Mouse (Mus musculus): ENCODE data around the gene Cacna1e.

Gene Cacna1e

GRCm38 (mm10) chr1:154705882-154706565, 178.3 kb downstream of the Cacna1e start:
- DNase-seq: no peak

- DNase-seq: no peak
Observed at GRCm38 (mm10) chr1:154704558-154705185, 179.6 kb downstream of the Cacna1e start.

- no peak for DNase-seq
Observed at GRCm38 (mm10) chr1:154702623-154703022, 181.7 kb downstream of the Cacna1e start.

GRCm38 (mm10) chr1:154688876-154689665, 195.2 kb downstream of the Cacna1e start:
- no peak for DNase-seq

- DNase-seq: no peak
Observed at GRCm38 (mm10) chr1:154686861-154687260, 197.4 kb downstream of the Cacna1e start.

GRCm38 (mm10) chr1:154683477-154684106, 200.7 kb downstream of the Cacna1e start:
- no peak for DNase-seq

- no peak for DNase-seq
Observed at GRCm38 (mm10) chr1:154678989-154679388, 205.3 kb downstream of the Cacna1e start.

GRCm38 (mm10) chr1:154678151-154678550, 206.2 kb downstream of the Cacna1e start:
- DNase-seq: no peak

GRCm38 (mm10) chr1:154677677-154678076, 206.6 kb downstream of the Cacna1e start:
- DNase-seq: no peak

- no peak for DNase-seq
Observed at GRCm38 (mm10) chr1:154663721-154664120, 220.6 kb downstream of the Cacna1e start.

- DNase-seq: no peak
Observed at GRCm38 (mm10) chr1:154661977-154662376, 222.3 kb downstream of the Cacna1e start.

GRCm38 (mm10) chr1:154661221-154661864, 223.0 kb downstream of the Cacna1e start:
- no peak for DNase-seq

GRCm38 (mm10) chr1:154657366-154657765, 226.9 kb downstream of the Cacna1e start:
- DNase-seq: no peak

- DNase-seq: no peak
Observed at GRCm38 (mm10) chr1:154653951-154654350, 230.3 kb downstream of the Cacna1e start.

- DNase-seq: no peak
Observed at GRCm38 (mm10) chr1:154646156-154646950, 237.9 kb downstream of the Cacna1e start.

- no peak for DNase-seq
Observed at GRCm38 (mm10) chr1:154637821-154638220, 246.5 kb downstream of the Cacna1e start.

GRCm38 (mm10) chr1:154635766-154636165, 248.5 kb downstream of the Cacna1e start:
- no peak for DNase-seq

GRCm38 (mm10) chr1:154632886-154633285, 251.4 kb downstream of the Cacna1e start:
- DNase-seq: no peak

GRCm38 (mm10) chr1:154622666-154623653, 261.3 kb downstream of the Cacna1e start:
- DNase-seq: no peak

- DNase-seq: no peak
Observed at GRCm38 (mm10) chr1:154617743-154618455, 266.4 kb downstream of the Cacna1e start.

All from kidney, adult 18-20 months (tissue).